Comparison of ENCODE assay signal across 27 mouse cellular contexts in genomic region chr5:146931904-146932553, GRCm38 (mm10). TPM values are rescaled to one million over a fixed set of nuclear protein-coding genes. Genes with fewer than 3 reads are reported as not detected.
DNase-seq lines count a peak whose midpoint lies in the region; ATAC-seq and TF ChIP-seq lines count a peak whose summit lies in the region.
"Had no signal": no experiment of that assay in that cellular context is flagged by ENCODE, and none has a peak within 500 bp of the region (broad histone marks: within the 10 kb centered on the region; RNA-seq: fewer than 3 reads in every experiment).

No protein-coding gene starts in this region.

- DNase-seq in liver, adult 2 months (ENCODE audit: extremely low read depth, low read depth, low spot score), result peak; percentile 85
- DNase-seq in liver, result no peak
- no peak for DNase-seq in stomach, postnatal 0 days (ENCODE audit: low spot score)
- DNase-seq in embryo, embryonic 11 days, result no peak
- DNase-seq in hindbrain, embryonic 11.5 days (ENCODE audit: low spot score), result no peak
- DNase-seq: adrenal gland, adult 8-10 months; adrenal gland, postnatal 14 days; adrenal gland, postnatal 36 days; B cell, adult 2 months; cerebellum, adult 11-12 months; cerebellum, adult 2 months; cerebellum, adult 9-10 months; cerebellum, postnatal 10 days; cerebellum, postnatal 25 days had no signal

- no peak for TF ChIP-seq EP300 in stomach, postnatal 0 days (optimal IDR thresholded peaks at IDR 0.05)

- H3K4me2 ChIP-seq in intestine, postnatal 0 days (replicated peaks; ENCODE audit: low read depth), result no peak overlapping the region
- H3K4me2 ChIP-seq in stomach, postnatal 0 days (replicated peaks; ENCODE audit: low read depth), result no peak overlapping the region
- no peak overlapping the region for H3K4me2 ChIP-seq in hindbrain, embryonic 11.5 days (replicated peaks; ENCODE audit: low read depth, low read length)
- H3K4me2 ChIP-seq: embryonic facial prominence, embryonic 13.5 days; embryonic facial prominence, embryonic 15.5 days; forebrain, embryonic 12.5 days had no signal

- 28% methylated on average over 16 of the region's 16 CpGs for WGBS in liver, adult 2 months
- 44% methylated on average over 16 of the region's 16 CpGs for WGBS in intestine, postnatal 0 days
- WGBS in stomach, postnatal 0 days, result 67% methylated on average over 16 of the region's 16 CpGs
- 87% methylated on average over 16 of the region's 16 CpGs for WGBS in hindbrain, embryonic 11.5 days

- peak; percentile 68 for ATAC-seq in intestine, postnatal 0 days
- 0 out of 2 replicates have a peak, but pooled peaks have one; percentile 24 for ATAC-seq in stomach, postnatal 0 days (ENCODE audit: low FRiP score, low TSS enrichment)
- ATAC-seq in hindbrain, embryonic 11.5 days (ENCODE audit: low FRiP score), result no peak
- ATAC-seq: activated CD4-positive, CD25-positive, alpha-beta regulatory T cell, adult 4 months; CD4-positive, CD25-positive, alpha-beta regulatory T cell, adult 4 months; forebrain, embryonic 14.5 days; forebrain, embryonic 16.5 days; Patski had no signal

- H3K36me3 ChIP-seq in liver, adult 2 months (ENCODE audit: control insufficient read depth, insufficient read depth, low read length), result no peaks in the 10 kb centered on the region
- no peaks in the 10 kb centered on the region for H3K36me3 ChIP-seq in intestine, postnatal 0 days (ENCODE audit: control insufficient read depth, insufficient read depth)
- H3K36me3 ChIP-seq in stomach, postnatal 0 days (ENCODE audit: control insufficient read depth, insufficient read depth, low read length), result no peaks in the 10 kb centered on the region
- no peaks in the 10 kb centered on the region for H3K36me3 ChIP-seq in hindbrain, embryonic 11.5 days (ENCODE audit: control insufficient read depth, insufficient read depth, low read length)
- H3K36me3 ChIP-seq: embryonic facial prominence, embryonic 13.5 days; embryonic facial prominence, embryonic 15.5 days; forebrain, embryonic 10.5 days; forebrain, embryonic 12.5 days; G1E had no signal

- H3K4me3 ChIP-seq in liver, adult 2 months (ENCODE audit: insufficient read depth, low read depth, low read length), result no peak overlapping the region
- H3K4me3 ChIP-seq in intestine, postnatal 0 days (ENCODE audit: low read depth, low read length), result no peak overlapping the region
- no peak overlapping the region for H3K4me3 ChIP-seq in stomach, postnatal 0 days (ENCODE audit: low read depth, low read length)
- no peak overlapping the region for H3K4me3 ChIP-seq in hindbrain, embryonic 11.5 days (ENCODE audit: low read depth, low read length)
- H3K4me3 ChIP-seq: embryonic facial prominence, embryonic 13.5 days; embryonic facial prominence, embryonic 15.5 days; erythroblast, embryonic 14.5 days; forebrain, embryonic 10.5 days; forebrain, embryonic 12.5 days had no signal

- no peak overlapping the region for H3K9ac ChIP-seq in liver, adult 2 months (ENCODE audit: low read depth, low read length)
- H3K9ac ChIP-seq in intestine, postnatal 0 days (ENCODE audit: low read depth, low read length), result no peak overlapping the region
- no peak overlapping the region for H3K9ac ChIP-seq in stomach, postnatal 0 days (ENCODE audit: low read length)
- no peak overlapping the region for H3K9ac ChIP-seq in hindbrain, embryonic 11.5 days (ENCODE audit: low read depth, low read length)
- H3K9ac ChIP-seq: embryonic facial prominence, embryonic 13.5 days; embryonic facial prominence, embryonic 15.5 days; forebrain, embryonic 12.5 days had no signal

- H3K79me2 ChIP-seq in liver, adult 2 months (ENCODE audit: control insufficient read depth, insufficient read depth, low read length), result no peaks in the 10 kb centered on the region

- TF ChIP-seq POLR2A in liver, adult 2 months (IDR thresholded peaks at IDR 0.05; ENCODE audit: extremely low read depth, insufficient read depth, low read length), result no peak

- H3K9me3 ChIP-seq in intestine, postnatal 0 days (ENCODE audit: control insufficient read depth), result no peaks in the 10 kb centered on the region
- no peaks in the 10 kb centered on the region for H3K9me3 ChIP-seq in stomach, postnatal 0 days (ENCODE audit: control insufficient read depth, low read length)
- no peaks in the 10 kb centered on the region for H3K9me3 ChIP-seq in hindbrain, embryonic 11.5 days (ENCODE audit: control insufficient read depth, low read length)
- H3K9me3 ChIP-seq: embryonic facial prominence, embryonic 13.5 days; embryonic facial prominence, embryonic 15.5 days; forebrain, embryonic 10.5 days; forebrain, embryonic 12.5 days; G1E had no signal

- peaks cover 8% of the 10 kb centered on the region; the same call in 1 of the 2 replicates for H3K27me3 ChIP-seq in liver, adult 2 months (ENCODE audit: control insufficient read depth, insufficient read depth, low read length)
- no peaks in the 10 kb centered on the region for H3K27me3 ChIP-seq in intestine, postnatal 0 days (replicated peaks; ENCODE audit: control insufficient read depth, insufficient read depth, low read length)
- H3K27me3 ChIP-seq in stomach, postnatal 0 days (ENCODE audit: control insufficient read depth, insufficient read depth, low read length), result no peaks in the 10 kb centered on the region
- H3K27me3 ChIP-seq in hindbrain, embryonic 11.5 days (ENCODE audit: control insufficient read depth, insufficient read depth, low read length), result no peaks in the 10 kb centered on the region
- H3K27me3 ChIP-seq: CH12.LX; embryonic facial prominence, embryonic 13.5 days; embryonic facial prominence, embryonic 15.5 days; forebrain, embryonic 12.5 days; Patski had no signal

- H3K27ac ChIP-seq in liver, adult 2 months (replicated peaks; ENCODE audit: insufficient read depth, low read depth, low read length), result no peak overlapping the region
- no peak overlapping the region for H3K27ac ChIP-seq in intestine, postnatal 0 days (ENCODE audit: low read depth, low read length)
- H3K27ac ChIP-seq in stomach, postnatal 0 days (replicated peaks), result no peak overlapping the region
- no peak overlapping the region for H3K27ac ChIP-seq in hindbrain, embryonic 11.5 days (ENCODE audit: low read depth, low read length)
- H3K27ac ChIP-seq: embryonic facial prominence, embryonic 13.5 days; embryonic facial prominence, embryonic 15.5 days; forebrain, embryonic 10.5 days; forebrain, embryonic 12.5 days had no signal

- no peak for TF ChIP-seq CTCF in liver, adult 2 months (IDR thresholded peaks at IDR 0.05; ENCODE audit: low read depth, low read length)
- TF ChIP-seq CTCF in intestine, postnatal 0 days (IDR thresholded peaks at IDR 0.05; ENCODE audit: low read depth), result no peak
- no peak for TF ChIP-seq CTCF in stomach, postnatal 0 days (IDR thresholded peaks at IDR 0.05; ENCODE audit: low read depth)

- H3K4me1 ChIP-seq in liver, adult 2 months (ENCODE audit: control insufficient read depth, insufficient read depth, low read length), result peaks cover 5% of the 10 kb centered on the region
- no peaks in the 10 kb centered on the region for H3K4me1 ChIP-seq in intestine, postnatal 0 days (replicated peaks; ENCODE audit: control insufficient read depth, insufficient read depth, low read length)
- no peaks in the 10 kb centered on the region for H3K4me1 ChIP-seq in stomach, postnatal 0 days (replicated peaks; ENCODE audit: control insufficient read depth, insufficient read depth)
- no peaks in the 10 kb centered on the region for H3K4me1 ChIP-seq in hindbrain, embryonic 11.5 days (replicated peaks; ENCODE audit: control insufficient read depth, insufficient read depth, low read length)
- H3K4me1 ChIP-seq: embryonic facial prominence, embryonic 13.5 days; embryonic facial prominence, embryonic 15.5 days; forebrain, embryonic 10.5 days; forebrain, embryonic 12.5 days had no signal

RNA-seq across cellular contexts. Expression of gene Gtf3a, which starts 16.4 kb away (rescaled TPM):
- 12.2 and 15.6 TPM in 2 replicates for total RNA-seq in liver, adult 2 months (2014; rRNA removed)
- polyA plus RNA-seq in liver, adult 2 months (2012; rRNA removed), result 15.3 and 17.9 TPM in 2 replicates
- polyA plus RNA-seq in intestine, postnatal 0 days (2015; fragmentation: Nextera tagmentation; extraction: Ambion mirVana), result 64.9 and 66.6 TPM in 2 replicates
- polyA plus RNA-seq in stomach, postnatal 0 days (2015; fragmentation: Nextera tagmentation; extraction: Ambion mirVana), result 67.9 and 70.4 TPM in 2 replicates
- polyA plus RNA-seq in hindbrain, embryonic 11.5 days (2014; fragmentation: Nextera tagmentation; extraction: Ambion mirVana), result 106 TPM in 2 replicates

RNA-seq across cellular contexts. Expression of gene Mtif3, which starts 31.6 kb away (rescaled TPM):
- total RNA-seq in liver, adult 2 months (2014; rRNA removed), result 20.3 and 24.1 TPM in 2 replicates
- polyA plus RNA-seq in liver, adult 2 months (2012; rRNA removed), result 17.4 and 17.5 TPM in 2 replicates
- 29.9 and 32.3 TPM in 2 replicates for polyA plus RNA-seq in intestine, postnatal 0 days (2015; fragmentation: Nextera tagmentation; extraction: Ambion mirVana)
- polyA plus RNA-seq in stomach, postnatal 0 days (2015; fragmentation: Nextera tagmentation; extraction: Ambion mirVana), result 21.0 and 25.0 TPM in 2 replicates
- 26.1 and 27.0 TPM in 2 replicates for polyA plus RNA-seq in hindbrain, embryonic 11.5 days (2014; fragmentation: Nextera tagmentation; extraction: Ambion mirVana)
